Mouse (Mus musculus) limb, embryonic 11.5 days (tissue): ENCODE data around the gene Abcb10. TPM values are rescaled to one million over a fixed set of nuclear protein-coding genes. Genes with fewer than 3 reads are reported as not detected.
"Not testable (repeated sequence)": the region's sequence is repeated elsewhere in the genome, so short reads cannot be mapped to it uniquely, and the experiment has no call there.

Experiments used
- ATAC-seq: fragments of 200-750 bp; cut with Nextera tagmentation; 2 replicates; pipeline ENCODE4 v1.8.0; 2017; ENCODE audit warnings: low read depth; ENCODE audit not compliant: insufficient number of reproducible peaks, low FRiP score, low TSS enrichment
- DNase-seq: peaks from one replicate; pipeline ENCODE4 v3.0.0-alpha.2; 2015; ENCODE audit warnings: low spot score
- H3K27ac ChIP-seq: fragments of 300-500 bp; sonication (generic); replicated peaks from 2 replicates; pipeline ENCODE4 v1.5.1; 2014; ENCODE audit warnings: low read depth, mild to moderate bottlenecking, low read length
- H3K27me3 ChIP-seq: fragments of 300-500 bp; sonication (generic); 2 replicates; pipeline ENCODE4 v1.6.1; 2014; ENCODE audit warnings: mild to moderate bottlenecking, low read length, mixed read lengths; ENCODE audit not compliant: control insufficient read depth, insufficient read depth
- H3K36me3 ChIP-seq: fragments of 300-500 bp; sonication (generic); 2 replicates; pipeline ENCODE4 v1.6.1; 2014; ENCODE audit warnings: mild to moderate bottlenecking, low read length, moderate library complexity, mixed read lengths; ENCODE audit not compliant: control insufficient read depth, insufficient read depth
- H3K4me1 ChIP-seq: fragments of 300-500 bp; sonication (generic); 2 replicates; pipeline ENCODE4 v1.6.1; 2014; ENCODE audit warnings: low read length, mixed read lengths; ENCODE audit not compliant: control insufficient read depth, insufficient read depth
- H3K4me2 ChIP-seq: fragments of 300-500 bp; sonication (generic); 2 replicates; pipeline ENCODE4 v1.6.1; 2014; ENCODE audit warnings: low read depth, mild to moderate bottlenecking, moderate library complexity; ENCODE audit not compliant: severe bottlenecking
- H3K4me3 ChIP-seq: fragments of 300-500 bp; sonication (generic); 2 replicates; pipeline ENCODE4 v1.5.1; 2014; ENCODE audit warnings: low read depth, low read length
- H3K9ac ChIP-seq: fragments of 300-500 bp; sonication (generic); 2 replicates; pipeline ENCODE4 v1.6.1; 2014; ENCODE audit warnings: mild to moderate bottlenecking, low read length
- H3K9me3 ChIP-seq: fragments of 300-500 bp; sonication (generic); 2 replicates; pipeline ENCODE4 v1.6.1; 2016; ENCODE audit warnings: low read length; ENCODE audit not compliant: control insufficient read depth
- WGBS: fragments of 180-500 bp; shearing (Covaris S2); extraction: QIAGEN DNeasy Blood & Tissue Kit; methylation state at CpG from one replicate; pipeline ENCODE4 v1.1.7; 2014; 5-methylcytosine and 5-hydroxymethylcytosine counted together
- polyA plus RNA-seq: library from polyadenylated mRNA; unstranded; fragments of >200 nt; fragmentation: Nextera tagmentation; extraction: Ambion mirVana; gene quantifications from 2 replicates; pipeline ENCODE4 v1.2.1, GENCODE M21; 2014

Gene Abcb10
- polyA plus RNA-seq = 17.2 TPM in 2 replicates

GRCm38 (mm10) chr8:123982826-123983400 is at the start of gene Abcb10:
Abcb10 (minus strand) TSS chr8:123983122.
- Histone ChIP-seq H3K4me3 (peak within 1 kb of the TSS; percentile 80), H3K4me2 (peak within 1 kb of the TSS; percentile 95), H3K9me3 (no peaks in the 10 kb centered on the region), H3K27ac (peak within 1 kb of the TSS; percentile 85), H3K36me3 (no peaks in the 10 kb centered on the region), H3K4me1 (no peaks in the 10 kb centered on the region), H3K27me3 (no peaks in the 10 kb centered on the region), H3K9ac (peak within 1 kb of the TSS; percentile 79)
- DNase-seq = peak; percentile 89
- ATAC-seq = peak; percentile 87
- under 1% methylated on average over 50 of the region's 56 CpGs for WGBS

GRCm38 (mm10) chr8:124027831-124028230 is 44.9 kb upstream of the Abcb10 start:
- 93% methylated on average over 6 of the region's 6 CpGs for WGBS
- no peak for ATAC-seq
- H3K36me3 ChIP-seq = peaks cover 35% of the 10 kb centered on the region

GRCm38 (mm10) chr8:124026265-124026664 is 43.3 kb upstream of the Abcb10 start:
- H3K9me3 ChIP-seq, H3K9ac ChIP-seq, ATAC-seq, H3K4me2 ChIP-seq, DNase-seq, H3K27me3 ChIP-seq, H3K4me1 ChIP-seq, H3K27ac ChIP-seq, H3K4me3 ChIP-seq: not testable (repeated sequence)
- H3K36me3 ChIP-seq = peaks cover 32% of the 10 kb centered on the region
- WGBS = 84% methylated on average over 2 of the region's 2 CpGs

More at GRCm38 (mm10) chr8:124027831-124028230, 44.9 kb upstream of the Abcb10 start:
- Histone ChIP-seq H3K4me1 (no peaks in the 10 kb centered on the region), H3K27me3 (no peaks in the 10 kb centered on the region), H3K4me2 (no peak overlapping the region), H3K9ac (no peak overlapping the region), H3K27ac (no peak overlapping the region), H3K9me3 (no peaks in the 10 kb centered on the region), H3K4me3 (no peak overlapping the region)
- DNase-seq = no peak

- under 1% methylated on average over 58 of the region's 74 CpGs for WGBS
- ATAC-seq = peak; percentile 86
These were observed 38.6 kb upstream of the Abcb10 start, which contains the start of the genes Taf5l and Urb2 for GRCm38 (mm10) chr8:124021237-124022227. Taf5l (minus strand) TSS chr8:124021397. Urb2 (plus strand) TSS chr8:124021508.

GRCm38 (mm10) chr8:124020439-124021236 is 37.7 kb upstream of the Abcb10 start:
- Histone ChIP-seq H3K27ac (peak overlapping the region; percentile 80), H3K4me3 (peak overlapping the region; percentile 76), H3K4me2 (peak overlapping the region; percentile 63), H3K9me3 (no peaks in the 10 kb centered on the region), H3K9ac (peak overlapping the region; percentile 80), H3K36me3 (0 out of 2 replicates have a peak, but pooled peaks cover 1% of the 10 kb centered on the region), H3K4me1 (peaks cover 2% of the 10 kb centered on the region; the same call in 1 of the 2 replicates), H3K27me3 (no peaks in the 10 kb centered on the region)
- ATAC-seq (peak; percentile 81), DNase-seq (peak; percentile 77)
- WGBS = under 1% methylated on average over 72 of the region's 87 CpGs

More at GRCm38 (mm10) chr8:124021237-124022227, 38.6 kb upstream of the Abcb10 start, which contains the start of the genes Taf5l and Urb2:
- Histone ChIP-seq H3K9ac (peak within 1 kb of the TSS; percentile 80), H3K36me3 (0 out of 2 replicates have a peak, but pooled peaks cover 6% of the 10 kb centered on the region), H3K27ac (peak within 1 kb of the TSS; percentile 80), H3K27me3 (no peaks in the 10 kb centered on the region), H3K4me2 (peak within 1 kb of the TSS; percentile 63), H3K9me3 (no peaks in the 10 kb centered on the region), H3K4me3 (peak within 1 kb of the TSS; percentile 76), H3K4me1 (peaks cover 2% of the 10 kb centered on the region; the same call in 1 of the 2 replicates)
- peak; percentile 94 for DNase-seq

- no peaks in the 10 kb centered on the region for H3K9me3 ChIP-seq
- no peaks in the 10 kb centered on the region for H3K36me3 ChIP-seq
- H3K4me3 ChIP-seq = no peak overlapping the region
- peaks cover 2% of the 10 kb centered on the region; the same call in 1 of the 2 replicates for H3K4me1 ChIP-seq
- peak; percentile 26 for DNase-seq
- no peak for ATAC-seq
- 41% methylated on average over 13 of the region's 13 CpGs for WGBS
- H3K4me2 ChIP-seq = peak overlapping the region; percentile 63
- no peak overlapping the region for H3K9ac ChIP-seq
- H3K27me3 ChIP-seq = no peaks in the 10 kb centered on the region
- no peak overlapping the region for H3K27ac ChIP-seq
These were observed 36.9 kb upstream of the Abcb10 start for GRCm38 (mm10) chr8:124019782-124020181.

- ATAC-seq (no peak), DNase-seq (no peak)
- H3K4me1 ChIP-seq = no peaks in the 10 kb centered on the region; the same call in 1 of the 2 replicates
- no peak overlapping the region for H3K4me2 ChIP-seq
- H3K36me3 ChIP-seq = no peaks in the 10 kb centered on the region
- H3K9me3 ChIP-seq = no peaks in the 10 kb centered on the region
- H3K4me3 ChIP-seq = no peak overlapping the region
- no peak overlapping the region for H3K9ac ChIP-seq
- H3K27me3 ChIP-seq = no peaks in the 10 kb centered on the region
- WGBS = 91% methylated on average over 3 of the region's 3 CpGs
- H3K27ac ChIP-seq = no peak overlapping the region
These were observed 31.8 kb upstream of the Abcb10 start for GRCm38 (mm10) chr8:124014751-124015150.
